Mouse (Mus musculus): Measurements from ENCODE around the gene Krt5.
"Not testable (repeated sequence)": the region's sequence is repeated elsewhere in the genome, so short reads cannot be mapped to it uniquely, and the experiment has no call there.

Krt5 gene

GRCm38 (mm10) chr15:101712720-101713119, at the start of gene Krt5:
TSS of gene Krt5 (minus strand) at chr15:101712898.
- ATAC-seq (ENCODE audit: low TSS enrichment) = no peak

- ATAC-seq (ENCODE audit: low TSS enrichment) = no peak
Measured at GRCm38 (mm10) chr15:101742711-101743110, 30.0 kb upstream of the Krt5 start, which contains the start of gene Krt71. TSS of gene Krt71 (minus strand) at chr15:101743109.

DNA sequence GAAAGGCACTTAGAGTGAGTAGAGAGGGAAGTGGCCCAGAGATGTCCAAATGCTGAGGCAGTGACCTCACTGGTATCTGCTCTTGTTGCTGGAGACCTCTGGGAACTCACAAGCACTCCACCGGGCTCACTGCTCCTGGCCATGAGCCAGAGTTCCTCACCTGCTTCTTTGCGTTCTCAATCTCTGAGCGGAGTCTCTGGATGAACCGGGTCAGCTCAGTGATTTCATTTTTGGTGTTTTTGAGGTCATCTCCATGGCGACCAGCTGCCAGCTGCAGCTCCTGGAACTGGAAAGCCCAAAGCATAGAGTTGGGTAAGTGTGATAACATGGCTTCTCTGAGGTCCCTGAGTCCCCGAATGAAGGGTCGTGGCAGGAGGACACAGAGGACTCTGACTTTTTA, 25.1 kb upstream of the Krt5 start:
- no peak for ATAC-seq (ENCODE audit: low TSS enrichment)

- ATAC-seq (ENCODE audit: low TSS enrichment) = no peak
Measured at GRCm38 (mm10) chr15:101730653-101731052, 18.0 kb upstream of the Krt5 start.

GRCm38 (mm10) chr15:101724686-101725085, 12.0 kb upstream of the Krt5 start:
- ATAC-seq (ENCODE audit: low TSS enrichment) = no peak

- ATAC-seq (ENCODE audit: low TSS enrichment) = no peak
Measured at GRCm38 (mm10) chr15:101715831-101716230, 3.1 kb upstream of the Krt5 start.

DNA sequence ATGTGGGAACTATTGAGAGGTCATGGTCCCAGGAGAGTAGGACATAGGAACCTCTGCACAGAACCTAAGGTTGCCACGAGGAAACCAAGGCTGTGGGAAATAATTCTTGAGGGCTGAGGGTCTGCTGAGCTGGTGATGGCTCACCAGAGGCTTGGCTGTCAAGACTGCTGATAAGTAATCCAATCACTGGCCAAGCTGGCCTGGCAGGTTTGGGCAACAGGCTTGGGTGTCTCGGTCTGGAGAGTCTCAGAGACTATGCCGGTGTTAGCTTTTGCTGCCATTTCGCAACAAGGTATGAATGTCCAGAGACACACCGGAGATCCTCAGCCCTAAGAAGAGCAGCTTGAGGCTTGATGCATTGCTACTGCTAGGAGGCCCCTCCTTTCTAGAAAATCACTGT, 1.7 kb upstream of the Krt5 start:
- no peak for ATAC-seq (ENCODE audit: low TSS enrichment)

GRCm38 (mm10) chr15:101713731-101714130, 1.0 kb upstream of the Krt5 start:
- ATAC-seq (ENCODE audit: low TSS enrichment) = no peak

DNA sequence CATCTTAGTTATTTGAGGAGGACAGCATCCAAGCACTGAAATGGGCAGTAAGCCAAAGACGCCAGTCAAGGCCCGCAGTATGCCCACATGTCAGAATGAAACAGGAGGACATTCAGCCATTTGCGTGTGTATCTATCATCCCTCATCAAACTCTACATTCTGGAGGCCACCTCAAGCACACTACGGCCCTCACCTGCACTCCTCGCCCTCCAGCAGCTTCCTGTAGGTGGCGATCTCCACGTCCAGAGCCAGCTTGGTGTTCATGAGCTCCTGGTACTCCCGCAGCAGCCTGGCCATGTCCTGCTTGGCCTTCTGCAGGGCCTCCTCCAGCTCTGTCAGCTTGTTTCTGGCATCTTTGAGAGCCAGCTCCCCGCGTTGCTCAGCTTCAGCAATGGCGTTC, 4.0 kb downstream of the Krt5 start:
- ATAC-seq (ENCODE audit: low TSS enrichment) = no peak

DNA sequence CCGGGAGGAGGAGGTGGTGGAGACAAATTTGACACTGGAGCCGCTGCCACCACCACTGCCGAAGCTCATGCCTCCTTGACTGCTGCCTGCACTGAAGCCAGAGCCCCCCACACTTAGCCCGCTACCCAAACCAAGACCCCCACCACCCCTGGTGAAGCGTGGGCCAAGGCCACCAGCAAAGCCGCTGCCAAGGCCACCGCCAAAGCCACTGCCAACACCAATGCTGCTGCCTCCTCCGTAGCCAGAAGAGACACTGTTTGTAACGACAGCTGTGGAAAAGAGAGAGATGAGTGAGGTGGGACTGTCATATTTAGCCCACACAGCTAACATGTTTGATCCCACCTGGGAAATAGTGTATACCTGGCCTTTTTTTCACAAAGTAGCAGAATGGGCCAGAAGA, 5.2 kb downstream of the Krt5 start:
- no peak for ATAC-seq (ENCODE audit: low TSS enrichment)

GRCm38 (mm10) chr15:101704066-101704465, 8.6 kb downstream of the Krt5 start:
- ATAC-seq (ENCODE audit: low TSS enrichment) = no peak

DNA sequence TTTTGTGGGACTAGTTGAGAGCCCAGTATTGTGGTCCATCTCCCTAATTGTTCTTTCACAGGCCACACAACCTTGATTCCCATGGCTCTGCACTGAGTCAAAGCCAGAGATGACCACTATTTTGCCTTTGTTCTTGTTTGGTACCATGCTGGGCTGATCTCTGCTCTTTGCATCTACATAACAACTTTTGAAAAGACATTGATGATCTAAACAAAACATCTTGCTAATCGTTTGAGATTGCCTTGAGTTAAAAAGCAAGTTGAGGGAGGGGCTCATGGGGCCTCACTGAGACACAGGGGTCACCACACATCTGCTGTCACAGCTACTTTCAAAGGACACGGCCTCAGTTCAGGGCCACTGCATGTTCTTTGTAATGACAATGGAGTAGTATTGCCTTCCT, 10.3 kb downstream of the Krt5 start:
- ATAC-seq (ENCODE audit: low TSS enrichment) = no peak

DNA sequence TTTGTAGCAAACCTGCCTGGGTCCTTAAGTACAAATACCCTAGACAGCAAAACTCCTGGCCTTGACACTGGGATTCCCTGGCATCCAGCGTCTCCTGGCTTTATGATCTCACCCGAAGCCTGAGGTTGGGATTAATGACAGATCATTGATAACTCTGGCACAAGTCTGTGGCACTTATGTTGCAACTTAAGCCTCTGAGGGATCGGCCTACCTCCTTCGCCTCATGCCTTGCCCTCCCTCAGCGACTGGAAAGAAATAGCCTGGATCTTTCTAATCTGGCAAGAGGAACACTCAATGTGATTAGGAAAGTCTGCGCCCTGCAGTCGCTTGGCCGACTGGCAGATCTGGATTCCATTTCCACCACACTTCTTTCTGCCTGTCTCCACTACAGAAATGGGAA, 12.8 kb downstream of the Krt5 start:
- ATAC-seq (ENCODE audit: low TSS enrichment) = no peak

GRCm38 (mm10) chr15:101699192-101699591, 13.5 kb downstream of the Krt5 start:
- no peak for ATAC-seq (ENCODE audit: low TSS enrichment)

- no peak for ATAC-seq (ENCODE audit: low TSS enrichment)
Measured at GRCm38 (mm10) chr15:101697326-101698188, 15.1 kb downstream of the Krt5 start.

DNA sequence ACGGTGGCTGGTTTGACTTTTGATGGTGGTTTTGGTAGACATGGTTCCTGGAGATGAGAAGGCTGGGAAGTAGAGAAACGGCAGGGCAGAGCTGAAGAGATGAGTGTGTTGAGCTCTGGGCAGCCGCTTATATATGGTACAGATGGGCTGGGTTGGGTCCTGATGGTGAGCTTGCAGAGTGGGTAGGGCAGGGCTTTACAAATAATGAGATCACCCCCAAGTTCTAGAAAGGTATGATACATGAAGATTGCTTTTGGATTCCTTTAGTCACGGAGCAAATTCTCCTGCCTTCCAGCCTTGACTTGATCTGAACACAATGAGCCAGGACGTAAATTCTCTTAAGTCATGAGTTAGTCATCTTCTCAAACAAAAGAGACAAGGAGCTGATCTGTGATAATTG, 18.5 kb downstream of the Krt5 start, which contains the start of gene Krt6a:
Gene Krt6a (minus strand): TSS at position 101 of the 400 bp plus-strand sequence.
- no peak for ATAC-seq (ENCODE audit: low TSS enrichment)

GRCm38 (mm10) chr15:101690460-101690859, 22.2 kb downstream of the Krt5 start:
- ATAC-seq (ENCODE audit: low TSS enrichment) = not testable (repeated sequence)

DNA sequence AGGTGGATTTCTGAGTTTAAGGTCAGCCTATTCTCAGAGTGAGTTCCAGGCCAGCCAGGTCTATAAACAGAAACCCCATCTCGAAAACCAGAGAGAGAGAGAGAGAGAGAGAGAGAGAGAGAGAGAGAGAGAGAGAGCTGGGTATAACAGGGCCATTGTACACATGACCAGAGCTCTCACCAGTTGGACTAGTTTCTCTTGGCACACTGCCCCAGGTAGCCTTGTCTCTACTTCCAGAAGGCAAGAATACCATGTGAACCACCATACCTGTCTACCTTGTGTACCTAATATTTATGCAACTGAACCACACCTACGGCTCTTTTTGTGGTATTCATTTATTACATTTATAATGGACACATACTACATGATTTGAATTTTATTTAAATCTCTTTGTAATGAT, 24.5 kb downstream of the Krt5 start:
- ATAC-seq (ENCODE audit: low TSS enrichment) = no peak

- ATAC-seq (ENCODE audit: low TSS enrichment) = no peak
Measured at GRCm38 (mm10) chr15:101680187-101680586, 32.5 kb downstream of the Krt5 start, which contains the start of gene Krt6b. TSS of gene Krt6b (minus strand) at chr15:101680287.

GRCm38 (mm10) chr15:101675978-101676377, 36.7 kb downstream of the Krt5 start:
- ATAC-seq (ENCODE audit: low TSS enrichment) = no peak
